Mouse (Mus musculus) limb, embryonic 15.5 days (tissue): ENCODE data around the gene Pde4c. TPM values are rescaled to one million over a fixed set of nuclear protein-coding genes. Genes with fewer than 3 reads are reported as not detected.

ENCODE experiments used
- microRNA-seq: library from miRNA; unstranded; fragments of <30 nt; microRNA quantifications from one replicate; pipeline ENCODE4, GENCODE M21; 2016
- polyA plus RNA-seq: library from polyadenylated mRNA; unstranded; fragments of >200 nt; fragmentation: Nextera tagmentation; extraction: Ambion mirVana; gene quantifications from 2 replicates; pipeline ENCODE4 v1.2.1, GENCODE M21; 2015

The Pde4c gene
- polyA plus RNA-seq, 1 experiment from 2014 or later: 0.05 TPM

Small RNAs within 50 kb of the gene (microRNA-seq; reads per million reads assigned to microRNA genes)
- not detected for gene Mir7240

Other genes with a start within 250 kb of the Pde4c start
- 27.9 and 28.2 TPM in 2 replicates for gene Klhl26, start 246.8 kb upstream of the Pde4c start, polyA plus RNA-seq
- gene Tmem59l, start 236.4 kb upstream of the Pde4c start, polyA plus RNA-seq: 6.9 and 9.6 TPM in 2 replicates
- gene Crlf1, start 230.6 kb upstream of the Pde4c start, polyA plus RNA-seq: 91.2 and 97.7 TPM in 2 replicates
- gene Rex1bd, start 217.0 kb upstream of the Pde4c start, polyA plus RNA-seq: 136 and 149 TPM in 2 replicates
- gene Uba52, start 212.9 kb upstream of the Pde4c start, polyA plus RNA-seq: 859 and 940 TPM in 2 replicates
- gene Fkbp8, start 196.0 kb upstream of the Pde4c start, polyA plus RNA-seq: 274 and 278 TPM in 2 replicates
- 53.8 and 55.1 TPM in 2 replicates for gene Kxd1, start 195.8 kb upstream of the Pde4c start, polyA plus RNA-seq
- gene Ell, start 184.3 kb upstream of the Pde4c start, polyA plus RNA-seq: 20.4 and 21.1 TPM in 2 replicates
- gene Isyna1, start 129.3 kb upstream of the Pde4c start, polyA plus RNA-seq: 111 and 123 TPM in 2 replicates
- 119 and 120 TPM in 2 replicates for gene Ssbp4, start 114.8 kb upstream of the Pde4c start, polyA plus RNA-seq
- gene Lrrc25, start 107.6 kb upstream of the Pde4c start, polyA plus RNA-seq: 3.2 and 3.3 TPM in 2 replicates
- 0.16 and 0.24 TPM in 2 replicates for gene Gdf15, start 91.3 kb upstream of the Pde4c start, polyA plus RNA-seq
- gene Pgpep1, start 63.3 kb upstream of the Pde4c start, polyA plus RNA-seq: 57.5 and 60.7 TPM in 2 replicates
- gene Lsm4, start 50.5 kb upstream of the Pde4c start, polyA plus RNA-seq: 199 and 201 TPM in 2 replicates
- gene Jund, start 24.8 kb upstream of the Pde4c start, polyA plus RNA-seq: 69.8 and 81.5 TPM in 2 replicates
- gene Iqcn, start 20.3 kb upstream of the Pde4c start, polyA plus RNA-seq: 0.04 TPM in 2 replicates
- gene Gm3336, start 5.2 kb upstream of the Pde4c start, polyA plus RNA-seq: not detected in 2 replicates
- gene Rab3a, start 31.0 kb downstream of the Pde4c start, polyA plus RNA-seq: 17.1 and 19.4 TPM in 2 replicates
- 41.9 and 46.1 TPM in 2 replicates for gene Mpv17l2, start 37.2 kb downstream of the Pde4c start, polyA plus RNA-seq
- 85.8 and 91.4 TPM in 2 replicates for gene Pik3r2, start 53.0 kb downstream of the Pde4c start, polyA plus RNA-seq
- gene Mast3, start 81.3 kb downstream of the Pde4c start, polyA plus RNA-seq: 13.8 and 14.4 TPM in 2 replicates
- gene Il12rb1, start 84.7 kb downstream of the Pde4c start, polyA plus RNA-seq: 0.13 and 0.35 TPM in 2 replicates
- 6.7 and 8.8 TPM in 2 replicates for gene Arrdc2, start 116.0 kb downstream of the Pde4c start, polyA plus RNA-seq
- gene Kcnn1, start 139.5 kb downstream of the Pde4c start, polyA plus RNA-seq: 2.3 and 3.1 TPM in 2 replicates
- 95.8 and 101 TPM in 2 replicates for gene Ccdc124, start 150.2 kb downstream of the Pde4c start, polyA plus RNA-seq
- gene Slc5a5, start 169.0 kb downstream of the Pde4c start, polyA plus RNA-seq: 0.44 and 0.70 TPM in 2 replicates
- 3,854 and 4,707 TPM in 2 replicates for gene Rpl18a, start 173.7 kb downstream of the Pde4c start, polyA plus RNA-seq
- gene Map1s, start 182.2 kb downstream of the Pde4c start, polyA plus RNA-seq: 43.3 and 49.4 TPM in 2 replicates